Mouse (Mus musculus) liver, embryonic 12.5 days (tissue): ENCODE measurements around the gene Edaradd. TPM values are rescaled to one million over a fixed set of nuclear protein-coding genes. Genes with fewer than 3 reads are reported as not detected.
"Not testable (repeated sequence)": the region's sequence is repeated elsewhere in the genome, so short reads cannot be mapped to it uniquely, and the experiment has no call there.

ENCODE experiments used
- ATAC-seq: fragments of 200-750 bp; cut with Nextera tagmentation; 2 replicates; pipeline ENCODE4 v1.8.0; 2017; ENCODE audit warnings: moderate number of reproducible peaks, mild to moderate bottlenecking, moderate library complexity
- H3K27ac ChIP-seq: fragments of 300-500 bp; sonication (generic); 2 replicates; pipeline ENCODE4 v1.5.1; 2016; ENCODE audit warnings: mild to moderate bottlenecking
- H3K27me3 ChIP-seq: fragments of 300-500 bp; sonication (generic); replicated peaks from 2 replicates; pipeline ENCODE4 v1.6.1; 2016; ENCODE audit warnings: mild to moderate bottlenecking, moderate library complexity
- H3K36me3 ChIP-seq: fragments of 300-500 bp; sonication (generic); 2 replicates; pipeline ENCODE4 v1.6.1; 2016; ENCODE audit warnings: mild to moderate bottlenecking, moderate library complexity
- H3K4me1 ChIP-seq: fragments of 300-500 bp; sonication (generic); 2 replicates; pipeline ENCODE4 v1.6.1; 2016
- H3K4me2 ChIP-seq: fragments of 300-500 bp; sonication (generic); 2 replicates; pipeline ENCODE4 v1.6.1; 2016; ENCODE audit warnings: mild to moderate bottlenecking, moderate library complexity
- H3K4me3 ChIP-seq: fragments of 300-500 bp; sonication (generic); 2 replicates; pipeline ENCODE4 v1.5.1; 2016; ENCODE audit warnings: mild to moderate bottlenecking, moderate library complexity
- H3K9ac ChIP-seq: fragments of 300-500 bp; sonication (generic); 2 replicates; pipeline ENCODE4 v1.6.1; 2016; ENCODE audit warnings: mild to moderate bottlenecking, moderate library complexity
- H3K9me3 ChIP-seq: fragments of 300-500 bp; sonication (generic); replicated peaks from 2 replicates; pipeline ENCODE4 v1.6.1; 2016; ENCODE audit warnings: mild to moderate bottlenecking, moderate library complexity
- WGBS: fragments of 180-500 bp; shearing (Covaris S2); methylation state at CpG from one replicate; pipeline ENCODE4 v1.1.7; 2016; ENCODE audit not compliant: insufficient replicate concordance; 5-methylcytosine and 5-hydroxymethylcytosine counted together
- polyA plus RNA-seq: library from polyadenylated mRNA; unstranded; fragments of >200 nt; fragmentation: Nextera tagmentation; extraction: Ambion mirVana; gene quantifications from 2 replicates; pipeline ENCODE4 v1.2.1, GENCODE M21; 2016

Edaradd gene
- polyA plus RNA-seq, 1 experiment from 2014 or later = 0.08 TPM

DNA sequence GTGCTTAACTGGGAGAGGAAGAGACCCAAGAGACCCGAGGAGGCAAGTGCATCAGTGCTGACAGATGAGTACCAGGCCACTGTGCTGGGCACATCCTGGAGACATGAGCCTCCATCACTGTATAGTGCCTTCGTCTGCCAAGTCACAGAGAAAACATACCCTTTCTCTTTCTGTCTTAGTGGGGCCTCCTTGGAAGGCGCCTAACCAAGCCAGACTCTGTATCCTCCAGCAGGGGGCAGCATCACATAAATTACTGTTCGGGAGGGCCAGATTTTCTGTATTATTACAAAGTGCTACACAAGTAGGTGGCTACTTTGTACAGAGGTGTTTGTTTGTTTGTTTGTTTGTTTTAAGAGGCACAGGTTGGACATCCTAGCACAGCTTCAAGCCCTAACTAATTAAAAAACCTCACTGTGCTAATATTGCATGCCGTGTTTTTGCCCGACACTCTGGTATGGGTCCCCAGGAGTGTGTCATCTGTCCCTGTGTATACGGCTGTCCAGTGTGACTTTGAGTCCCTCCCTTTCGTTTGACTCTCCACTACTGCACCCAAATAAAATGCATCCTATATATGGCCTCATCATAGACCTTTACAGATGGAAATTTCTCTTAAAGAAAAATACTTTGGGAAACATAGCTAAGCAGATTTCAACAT, 46.4 kb downstream of the Edaradd start:
- no peaks in the 10 kb centered on the region for H3K9me3 ChIP-seq
- H3K4me2 ChIP-seq = no peak overlapping the region
- 34% methylated on average over 8 of the region's 8 CpGs for WGBS
- H3K36me3 ChIP-seq = no peaks in the 10 kb centered on the region
- H3K27me3 ChIP-seq = 0 out of 2 replicates have a peak, but pooled peaks cover 7% of the 10 kb centered on the region
- no peak overlapping the region for H3K9ac ChIP-seq
- H3K27ac ChIP-seq = no peak overlapping the region
- ATAC-seq = no peak
- no peak overlapping the region for H3K4me3 ChIP-seq
- H3K4me1 ChIP-seq = no peaks in the 10 kb centered on the region; the same call in 1 of the 2 replicates

GRCm38 (mm10) chr13:12468488-12468887, 51.8 kb downstream of the Edaradd start:
- 0 out of 2 replicates have a peak, but pooled peaks cover 7% of the 10 kb centered on the region for H3K27me3 ChIP-seq
- no peaks in the 10 kb centered on the region; the same call in 1 of the 2 replicates for H3K4me1 ChIP-seq
- H3K4me2 ChIP-seq = no peak overlapping the region
- no peaks in the 10 kb centered on the region for H3K9me3 ChIP-seq
- ATAC-seq = no peak
- WGBS = 57% methylated on average over 1 of the region's 1 CpGs
- H3K4me3 ChIP-seq = no peak overlapping the region
- H3K27ac ChIP-seq = peak overlapping the region; percentile 36; the same call in 1 of the 2 replicates
- no peak overlapping the region for H3K9ac ChIP-seq
- H3K36me3 ChIP-seq = no peaks in the 10 kb centered on the region

GRCm38 (mm10) chr13:12464844-12465243, 55.4 kb downstream of the Edaradd start, which contains the start of gene Lgals8:
Gene Lgals8, minus strand, starts transcription at chr13:12464944.
- Histone ChIP-seq H3K9ac (no peak within 1 kb of the TSS), H3K4me3 (no peak within 1 kb of the TSS), H3K27ac (peak within 1 kb of the TSS; percentile 26; the same call in 1 of the 2 replicates), H3K4me2 (no peak within 1 kb of the TSS), H3K36me3 (no peaks in the 10 kb centered on the region), H3K27me3 (no peaks in the 10 kb centered on the region), H3K9me3 (no peaks in the 10 kb centered on the region), H3K4me1 (peaks cover 18% of the 10 kb centered on the region)
- 63% methylated on average over 1 of the region's 1 CpGs for WGBS
- no peak for ATAC-seq

GRCm38 (mm10) chr13:12464159-12464558, 56.1 kb downstream of the Edaradd start:
- H3K4me2 ChIP-seq, H3K27me3 ChIP-seq, H3K27ac ChIP-seq, ATAC-seq, H3K4me3 ChIP-seq, H3K9me3 ChIP-seq, H3K36me3 ChIP-seq, H3K9ac ChIP-seq: not testable (repeated sequence)
- WGBS = 64% methylated on average over 6 of the region's 6 CpGs
- H3K4me1 ChIP-seq = peaks cover 19% of the 10 kb centered on the region

DNA sequence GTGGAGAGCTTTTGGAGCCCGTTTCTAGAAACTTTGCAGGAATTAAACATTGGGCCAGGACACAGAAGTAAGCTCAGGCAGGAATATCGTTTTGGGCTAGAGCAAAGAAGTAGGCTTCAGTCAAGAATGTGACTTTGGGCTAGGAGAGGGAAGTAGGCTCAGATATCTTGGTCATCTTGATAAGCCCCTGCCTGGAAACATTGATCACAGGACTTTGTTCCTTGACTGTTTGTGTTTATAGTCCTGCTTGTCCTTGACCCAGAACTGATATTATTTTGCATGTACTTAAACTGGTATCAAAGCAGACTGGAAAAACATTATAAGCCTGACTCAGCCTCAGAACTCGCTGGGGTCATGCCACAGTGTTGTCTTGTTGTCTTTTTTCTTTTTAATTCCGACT, 57.6 kb downstream of the Edaradd start:
- H3K9me3 ChIP-seq = no peaks in the 10 kb centered on the region
- no peak for ATAC-seq
- H3K27ac ChIP-seq = peak overlapping the region; percentile 42; the same call in 1 of the 2 replicates
- H3K27me3 ChIP-seq = no peaks in the 10 kb centered on the region
- H3K9ac ChIP-seq = no peak overlapping the region
- 54% methylated on average over 4 of the region's 4 CpGs for WGBS
- H3K4me2 ChIP-seq = no peak overlapping the region
- H3K4me3 ChIP-seq = no peak overlapping the region
- H3K4me1 ChIP-seq = peaks cover 19% of the 10 kb centered on the region
- peaks cover 10% of the 10 kb centered on the region for H3K36me3 ChIP-seq

DNA sequence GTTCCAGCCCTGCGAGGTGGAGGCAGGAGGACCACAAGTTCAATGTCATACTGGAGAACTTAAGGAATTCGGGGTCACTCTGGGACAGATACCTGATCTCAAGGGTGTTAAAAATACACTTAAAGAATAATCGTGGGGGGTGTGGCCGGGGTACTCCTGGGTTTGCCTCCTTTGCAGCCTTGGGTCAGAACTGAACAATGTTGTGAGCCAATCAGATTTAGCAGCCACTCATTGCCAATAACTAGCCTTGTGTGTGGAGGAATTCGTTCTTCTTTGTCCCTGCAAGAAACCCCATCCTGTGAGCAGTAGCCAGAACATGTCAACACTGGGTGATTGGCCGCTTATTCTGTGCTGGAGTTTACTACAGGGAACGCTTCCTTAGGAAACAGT, 58.5 kb downstream of the Edaradd start:
- Histone ChIP-seq H3K27me3 (no peaks in the 10 kb centered on the region), H3K4me3 (peak overlapping the region; percentile 82), H3K9ac (peak overlapping the region; percentile 87), H3K27ac (peak overlapping the region; percentile 84; the same call in 1 of the 2 replicates), H3K4me2 (peak overlapping the region; percentile 77), H3K36me3 (peaks cover 15% of the 10 kb centered on the region), H3K4me1 (peaks cover 20% of the 10 kb centered on the region), H3K9me3 (no peaks in the 10 kb centered on the region)
- 6% methylated on average over 7 of the region's 7 CpGs for WGBS
- ATAC-seq = no peak

DNA sequence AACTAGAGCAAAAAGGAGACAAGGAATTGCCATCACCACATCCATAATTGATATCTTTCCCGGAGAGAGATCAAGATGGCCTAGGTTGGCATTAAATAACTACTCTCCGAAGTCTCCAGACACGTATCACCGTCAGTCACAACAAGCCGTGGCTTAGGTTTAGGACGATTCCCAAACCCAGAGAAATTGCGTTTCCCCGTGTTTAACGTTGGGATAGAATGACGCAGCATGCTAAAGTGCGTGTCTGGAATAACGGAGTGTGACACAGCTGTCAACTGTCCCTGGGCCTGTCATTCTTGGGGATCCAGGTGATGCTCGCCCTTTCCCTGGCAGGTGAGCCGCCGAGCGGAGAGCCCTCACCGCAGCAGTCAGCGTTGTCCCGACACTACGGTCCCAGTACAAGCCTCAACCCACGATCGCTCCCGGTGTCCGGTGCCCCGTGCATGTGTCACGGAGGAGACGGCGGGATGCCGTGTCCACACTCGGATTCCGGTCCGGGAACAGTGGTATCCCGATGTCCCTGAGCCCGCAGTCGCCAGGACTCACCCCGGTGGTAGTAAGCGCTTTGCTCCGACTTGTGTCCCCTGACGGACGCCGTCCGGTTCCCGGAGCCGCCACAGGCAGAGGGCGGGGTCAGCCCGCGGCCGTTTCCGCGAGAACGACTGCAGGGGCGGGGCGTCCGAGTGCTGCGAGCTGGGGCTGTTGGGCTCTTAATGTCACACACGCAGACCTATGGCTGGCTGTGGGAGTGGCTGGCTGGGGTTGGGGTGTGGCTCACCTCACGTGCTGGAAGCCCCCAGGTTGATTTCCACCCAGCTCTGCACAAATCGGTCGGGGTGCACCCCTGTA, 59.1 kb downstream of the Edaradd start:
- under 1% methylated on average over 59 of the region's 59 CpGs for WGBS
- peak overlapping the region; percentile 84 for H3K27ac ChIP-seq
- H3K36me3 ChIP-seq = peaks cover 21% of the 10 kb centered on the region
- peak overlapping the region; percentile 82 for H3K4me3 ChIP-seq
- H3K27me3 ChIP-seq = no peaks in the 10 kb centered on the region
- H3K4me1 ChIP-seq = peaks cover 23% of the 10 kb centered on the region
- H3K4me2 ChIP-seq = peak overlapping the region; percentile 77
- ATAC-seq = peak; percentile 95
- H3K9ac ChIP-seq = peak overlapping the region; percentile 87
- H3K9me3 ChIP-seq = no peaks in the 10 kb centered on the region

GRCm38 (mm10) chr13:12460443-12460842, 59.8 kb downstream of the Edaradd start:
- peak overlapping the region; percentile 84 for H3K27ac ChIP-seq
- peak overlapping the region; percentile 87 for H3K9ac ChIP-seq
- WGBS = 0% methylated on average over 8 of the region's 8 CpGs
- peak overlapping the region; percentile 82 for H3K4me3 ChIP-seq
- H3K36me3 ChIP-seq = peaks cover 27% of the 10 kb centered on the region
- H3K27me3 ChIP-seq = no peaks in the 10 kb centered on the region
- H3K9me3 ChIP-seq = no peaks in the 10 kb centered on the region
- ATAC-seq = peak; percentile 14; the same call in 1 of the 2 replicates
- peaks cover 23% of the 10 kb centered on the region for H3K4me1 ChIP-seq
- peak overlapping the region; percentile 77 for H3K4me2 ChIP-seq

GRCm38 (mm10) chr13:12456711-12457110, 63.5 kb downstream of the Edaradd start:
- Histone ChIP-seq H3K4me2 (no peak overlapping the region), H3K27me3 (no peaks in the 10 kb centered on the region), H3K9ac (no peak overlapping the region), H3K4me1 (peaks cover 24% of the 10 kb centered on the region), H3K4me3 (no peak overlapping the region), H3K27ac (no peak overlapping the region), H3K9me3 (no peaks in the 10 kb centered on the region), H3K36me3 (peaks cover 58% of the 10 kb centered on the region)
- WGBS = 77% methylated on average over 7 of the region's 7 CpGs
- no peak for ATAC-seq

DNA sequence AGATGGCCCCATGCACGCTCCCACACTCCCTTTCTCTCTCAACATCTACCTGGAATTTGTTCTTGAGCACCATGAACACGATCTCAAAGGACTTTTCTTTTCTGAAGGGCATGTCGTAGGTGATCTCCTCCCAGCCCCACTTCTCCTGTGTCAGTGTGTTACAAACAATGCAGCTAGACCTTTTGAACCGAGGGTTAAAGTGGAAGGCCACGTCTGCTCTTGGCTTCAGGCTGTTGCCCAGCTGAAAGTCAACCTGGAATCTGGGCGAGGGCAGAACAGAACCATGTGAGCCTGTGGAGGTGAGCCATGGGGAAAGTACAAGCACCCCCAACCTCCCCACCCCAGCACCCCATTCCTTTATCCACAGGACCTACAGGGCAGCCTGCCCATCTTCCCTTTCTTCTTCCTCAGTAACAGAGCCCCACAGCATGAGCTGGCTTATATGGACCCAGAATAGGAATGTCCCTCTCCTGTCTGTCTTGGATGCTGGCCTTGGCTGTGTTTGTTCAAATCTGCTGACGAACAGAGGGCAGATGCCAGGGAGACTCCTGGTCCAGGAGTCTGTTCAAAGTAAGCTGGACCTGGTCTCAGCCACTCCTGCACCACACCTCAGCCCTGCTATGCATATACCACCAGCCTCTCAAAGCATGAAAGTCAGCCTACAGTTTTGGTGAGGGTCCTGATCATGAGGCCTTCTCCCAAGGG, 65.4 kb downstream of the Edaradd start:
- Histone ChIP-seq H3K4me1 (peaks cover 14% of the 10 kb centered on the region), H3K27me3 (no peaks in the 10 kb centered on the region), H3K4me2 (no peak overlapping the region), H3K27ac (no peak overlapping the region), H3K4me3 (no peak overlapping the region), H3K9me3 (no peaks in the 10 kb centered on the region), H3K9ac (no peak overlapping the region), H3K36me3 (peaks cover 65% of the 10 kb centered on the region)
- ATAC-seq = no peak
- WGBS = 71% methylated on average over 7 of the region's 7 CpGs

GRCm38 (mm10) chr13:12453150-12453549, 67.1 kb downstream of the Edaradd start:
- WGBS = 86% methylated on average over 14 of the region's 14 CpGs
- peaks cover 64% of the 10 kb centered on the region for H3K36me3 ChIP-seq
- no peaks in the 10 kb centered on the region for H3K9me3 ChIP-seq
- H3K4me3 ChIP-seq = no peak overlapping the region
- H3K9ac ChIP-seq = no peak overlapping the region
- no peak overlapping the region for H3K27ac ChIP-seq
- no peak for ATAC-seq
- H3K4me1 ChIP-seq = peaks cover 12% of the 10 kb centered on the region; the same call in 1 of the 2 replicates
- H3K4me2 ChIP-seq = no peak overlapping the region
- H3K27me3 ChIP-seq = no peaks in the 10 kb centered on the region
